Mouse (Mus musculus): ENCODE data around the gene Dscam. TPM values are rescaled to one million over a fixed set of nuclear protein-coding genes. Genes with fewer than 3 reads are reported as not detected.
"Not testable (repeated sequence)": the region's sequence is repeated elsewhere in the genome, so short reads cannot be mapped to it uniquely, and the experiment has no call there.

Dscam gene
- polyA plus RNA-seq, 1 experiment from 2014 or later, result 0.13 TPM

DNA sequence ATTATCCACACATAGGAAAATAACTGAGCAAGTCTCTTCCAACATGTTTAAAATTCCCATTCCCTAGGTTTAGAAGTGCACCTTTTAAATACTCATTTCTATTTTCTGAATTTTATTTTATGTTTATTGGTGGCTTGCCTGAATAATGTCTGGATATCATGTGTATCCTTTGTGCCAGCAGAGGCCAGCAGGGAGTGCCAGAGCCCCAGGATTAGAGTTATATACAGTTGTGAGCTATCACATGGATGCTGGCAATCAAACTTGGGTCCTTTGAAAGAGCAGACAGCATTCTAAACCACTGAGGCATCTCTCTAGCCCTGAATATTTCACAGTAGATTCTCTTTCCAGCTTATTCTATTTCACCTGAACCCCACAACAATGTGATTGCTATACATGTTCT, 271.2 kb downstream of the Dscam start:
- Histone ChIP-seq H3K4me1 (no peaks in the 10 kb centered on the region), H3K9me3 (no peaks in the 10 kb centered on the region), H3K9ac (no peak overlapping the region), H3K4me3 (no peak overlapping the region), H3K27ac (no peak overlapping the region), H3K4me2 (replicated peaks) (no peak overlapping the region), H3K27me3 (no peaks in the 10 kb centered on the region), H3K36me3 (no peaks in the 10 kb centered on the region)
- no peak for ATAC-seq (ENCODE audit: low FRiP score, low read depth)

DNA sequence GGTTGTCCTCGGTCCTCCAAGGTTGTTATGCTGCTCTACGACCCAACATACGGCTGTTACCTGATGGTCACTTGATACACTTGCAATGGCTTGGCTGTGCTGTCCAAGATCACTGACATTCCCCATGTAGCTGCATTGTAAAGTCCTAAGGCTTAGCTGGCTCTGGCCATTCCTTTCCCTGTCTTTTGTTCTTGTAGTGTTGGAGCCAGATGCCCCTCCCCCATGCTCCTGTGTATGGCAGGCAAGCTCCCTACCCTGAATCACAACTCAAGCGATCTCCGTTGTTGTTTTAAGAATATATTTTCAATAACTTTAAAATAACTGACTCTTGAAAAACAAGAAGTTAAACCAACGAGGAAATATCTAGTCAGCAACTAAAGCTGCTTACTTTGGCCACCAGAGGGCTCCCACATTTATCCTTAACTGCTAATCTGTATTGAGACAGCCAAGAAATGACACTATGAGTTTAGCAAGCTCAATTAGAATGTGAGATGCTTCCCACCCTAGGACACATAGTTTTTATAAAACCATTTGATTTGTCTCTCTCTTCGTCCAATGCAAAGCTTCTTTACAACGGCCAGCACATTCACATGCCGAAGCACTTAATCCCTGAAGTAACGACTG, 273.9 kb downstream of the Dscam start:
- no peak overlapping the region for H3K4me3 ChIP-seq
- 57% methylated on average over 10 of the region's 10 CpGs for WGBS
- no peaks in the 10 kb centered on the region for H3K36me3 ChIP-seq
- H3K9me3 ChIP-seq, result no peaks in the 10 kb centered on the region
- no peaks in the 10 kb centered on the region for H3K27me3 ChIP-seq
- no peak for ATAC-seq (ENCODE audit: low FRiP score, low read depth)
- H3K4me2 ChIP-seq (replicated peaks), result no peak overlapping the region
- H3K9ac ChIP-seq, result no peak overlapping the region
- H3K4me1 ChIP-seq, result no peaks in the 10 kb centered on the region
- no peak overlapping the region for H3K27ac ChIP-seq

DNA sequence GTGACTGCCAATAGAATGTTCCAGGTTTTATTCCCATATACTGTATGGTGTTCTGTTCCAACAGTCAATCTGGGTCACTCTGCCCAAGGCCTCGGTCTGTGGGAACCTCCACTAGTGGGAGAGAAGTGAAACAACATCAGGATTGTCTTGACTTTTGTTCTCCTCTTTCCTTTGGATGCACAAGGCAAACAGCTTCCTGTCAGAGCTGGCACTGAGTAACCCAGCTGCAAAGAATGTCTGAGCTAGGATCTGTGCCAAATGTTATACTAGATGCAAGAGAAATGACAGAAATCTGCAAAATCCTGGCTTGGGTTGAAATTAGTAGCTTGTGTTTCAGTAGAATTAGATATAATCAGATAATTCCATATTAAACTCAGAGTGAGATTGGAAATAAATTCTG, 282.5 kb downstream of the Dscam start:
- Histone ChIP-seq H3K4me1 (no peaks in the 10 kb centered on the region; the same call in 1 of the 2 replicates), H3K27ac (no peak overlapping the region), H3K9ac (no peak overlapping the region), H3K9me3 (no peaks in the 10 kb centered on the region), H3K27me3 (no peaks in the 10 kb centered on the region), H3K36me3 (no peaks in the 10 kb centered on the region), H3K4me3 (no peak overlapping the region), H3K4me2 (replicated peaks) (no peak overlapping the region)
- WGBS, result 85% methylated on average over 1 of the region's 1 CpGs
- no peak for ATAC-seq (ENCODE audit: low FRiP score, low read depth)

DNA sequence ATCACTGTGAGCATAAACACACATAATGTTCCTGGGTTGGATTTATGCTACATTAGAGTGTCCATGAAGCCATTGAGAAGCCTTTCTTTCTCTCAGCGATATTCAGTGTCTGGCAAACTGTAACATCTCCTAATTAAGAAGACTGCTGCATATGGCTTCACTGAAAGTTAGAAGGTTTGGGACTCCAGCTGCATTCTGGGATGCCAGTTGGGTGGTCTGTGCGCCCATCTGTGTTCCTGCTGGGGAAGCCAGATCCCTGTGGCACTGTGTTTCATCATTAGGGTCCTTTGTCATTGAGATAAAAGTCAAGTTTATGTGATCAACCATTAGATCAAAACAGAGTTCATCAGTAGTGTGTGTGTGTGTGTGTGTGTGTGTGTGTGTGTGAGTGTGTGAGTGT, 284.7 kb downstream of the Dscam start:
- 40% methylated on average over 2 of the region's 2 CpGs for WGBS
- Histone ChIP-seq H3K9ac (no peak overlapping the region), H3K27me3 (no peaks in the 10 kb centered on the region), H3K4me2 (replicated peaks) (no peak overlapping the region), H3K36me3 (no peaks in the 10 kb centered on the region), H3K4me3 (no peak overlapping the region), H3K4me1 (no peaks in the 10 kb centered on the region; the same call in 1 of the 2 replicates), H3K27ac (no peak overlapping the region), H3K9me3 (no peaks in the 10 kb centered on the region)
- no peak for ATAC-seq (ENCODE audit: low FRiP score, low read depth)

DNA sequence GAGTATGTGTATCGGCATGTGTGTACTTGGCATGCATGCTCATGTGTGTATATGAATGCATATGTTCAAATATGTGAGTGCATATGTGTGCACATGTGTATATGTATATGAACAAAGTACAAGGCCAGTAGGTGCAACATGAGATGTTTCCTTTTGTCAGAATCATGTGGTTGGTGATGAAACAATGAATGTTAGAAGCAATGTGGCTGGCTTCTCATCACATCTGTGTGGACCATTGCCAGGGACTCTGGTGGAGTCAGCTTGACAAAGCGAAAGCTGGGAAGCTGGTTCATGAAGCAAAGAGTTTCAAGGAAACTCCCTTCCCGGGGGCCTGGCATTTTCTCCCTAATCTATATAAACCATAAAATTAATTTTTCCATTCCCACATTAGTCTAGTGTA, 286.0 kb downstream of the Dscam start:
- not testable (repeated sequence) for H3K36me3 ChIP-seq; H3K4me1 ChIP-seq; ATAC-seq (ENCODE audit: low FRiP score, low read depth); H3K4me2 ChIP-seq (replicated peaks); H3K9me3 ChIP-seq; H3K27ac ChIP-seq; H3K27me3 ChIP-seq; H3K9ac ChIP-seq; H3K4me3 ChIP-seq
- 54% methylated on average over 3 of the region's 3 CpGs for WGBS

DNA sequence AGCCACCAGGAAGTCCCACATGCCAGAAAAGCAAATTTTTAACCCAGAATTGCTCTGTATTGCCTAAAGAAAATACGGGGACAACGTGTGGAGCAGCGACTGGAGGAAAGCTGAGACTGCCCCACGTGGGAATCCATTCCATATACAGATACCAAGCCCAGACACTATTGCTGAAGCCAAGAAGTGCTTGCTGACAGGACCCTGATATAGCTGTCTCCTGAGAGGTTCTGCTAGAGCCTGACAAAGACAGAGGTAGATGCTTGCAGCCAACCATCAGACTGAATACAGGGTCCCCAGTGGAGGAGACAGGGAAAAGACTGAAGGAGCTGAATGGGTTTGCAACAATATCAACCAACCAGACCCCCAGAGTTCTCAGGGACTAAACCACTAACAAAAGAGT, 293.3 kb downstream of the Dscam start:
- no peaks in the 10 kb centered on the region for H3K9me3 ChIP-seq
- H3K27me3 ChIP-seq, result no peaks in the 10 kb centered on the region
- no peak overlapping the region for H3K27ac ChIP-seq
- H3K4me2 ChIP-seq (replicated peaks), result no peak overlapping the region
- H3K9ac ChIP-seq, result no peak overlapping the region
- no peaks in the 10 kb centered on the region for H3K36me3 ChIP-seq
- ATAC-seq (ENCODE audit: low FRiP score, low read depth), result no peak
- 82% methylated on average over 4 of the region's 4 CpGs for WGBS
- H3K4me1 ChIP-seq, result no peaks in the 10 kb centered on the region
- H3K4me3 ChIP-seq, result no peak overlapping the region

DNA sequence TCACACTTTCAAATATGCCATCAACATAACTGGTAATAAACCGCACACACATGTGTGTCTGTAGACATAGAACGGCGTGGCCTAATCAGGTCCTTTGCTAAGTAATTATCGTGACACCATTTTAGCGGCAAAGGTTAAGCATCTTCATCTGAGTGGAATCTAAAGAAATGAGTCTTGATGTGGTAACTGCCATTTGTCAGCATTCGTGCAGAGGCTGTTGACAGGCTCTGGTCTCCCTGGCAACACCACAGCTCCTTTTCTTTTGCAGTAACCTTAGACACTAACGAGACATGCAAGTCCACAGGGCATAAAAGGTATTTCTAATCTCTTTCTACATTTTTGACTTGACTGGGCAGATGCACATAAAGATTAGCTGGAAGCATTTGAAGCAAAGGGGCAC, 297.8 kb downstream of the Dscam start:
- H3K27ac ChIP-seq, result no peak overlapping the region
- H3K9me3 ChIP-seq, result no peaks in the 10 kb centered on the region
- no peak overlapping the region for H3K9ac ChIP-seq
- H3K4me3 ChIP-seq, result no peak overlapping the region
- no peak overlapping the region for H3K4me2 ChIP-seq (replicated peaks)
- no peak for ATAC-seq (ENCODE audit: low FRiP score, low read depth)
- no peaks in the 10 kb centered on the region for H3K36me3 ChIP-seq
- H3K4me1 ChIP-seq, result no peaks in the 10 kb centered on the region
- H3K27me3 ChIP-seq, result no peaks in the 10 kb centered on the region
- WGBS, result 43% methylated on average over 7 of the region's 7 CpGs

DNA sequence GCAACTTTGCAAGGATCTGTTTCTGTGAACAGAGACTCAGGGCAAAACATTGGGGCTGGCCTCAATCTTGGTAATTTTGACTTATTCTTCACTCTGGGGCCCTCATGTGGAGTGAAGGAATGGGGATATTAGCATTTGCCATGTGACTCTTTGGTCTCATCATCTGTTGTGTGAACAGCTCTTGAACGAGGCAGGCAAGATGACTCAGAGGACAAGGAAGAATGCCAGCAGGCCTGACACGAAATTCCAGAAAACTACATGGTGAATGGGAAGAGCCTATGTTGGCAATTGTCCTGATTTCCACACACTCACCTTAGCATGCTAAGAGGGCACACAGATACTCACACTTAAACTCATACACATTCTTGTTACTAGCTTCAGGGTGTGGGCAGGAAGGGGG, 313.0 kb downstream of the Dscam start:
- ATAC-seq (ENCODE audit: low FRiP score, low read depth), result no peak
- no peaks in the 10 kb centered on the region for H3K4me1 ChIP-seq
- H3K27me3 ChIP-seq, result no peaks in the 10 kb centered on the region
- H3K4me3 ChIP-seq, result no peak overlapping the region
- H3K9me3 ChIP-seq, result no peaks in the 10 kb centered on the region
- H3K9ac ChIP-seq, result no peak overlapping the region
- no peak overlapping the region for H3K4me2 ChIP-seq (replicated peaks)
- no peaks in the 10 kb centered on the region for H3K36me3 ChIP-seq
- 43% methylated on average over 2 of the region's 2 CpGs for WGBS
- no peak overlapping the region for H3K27ac ChIP-seq

DNA sequence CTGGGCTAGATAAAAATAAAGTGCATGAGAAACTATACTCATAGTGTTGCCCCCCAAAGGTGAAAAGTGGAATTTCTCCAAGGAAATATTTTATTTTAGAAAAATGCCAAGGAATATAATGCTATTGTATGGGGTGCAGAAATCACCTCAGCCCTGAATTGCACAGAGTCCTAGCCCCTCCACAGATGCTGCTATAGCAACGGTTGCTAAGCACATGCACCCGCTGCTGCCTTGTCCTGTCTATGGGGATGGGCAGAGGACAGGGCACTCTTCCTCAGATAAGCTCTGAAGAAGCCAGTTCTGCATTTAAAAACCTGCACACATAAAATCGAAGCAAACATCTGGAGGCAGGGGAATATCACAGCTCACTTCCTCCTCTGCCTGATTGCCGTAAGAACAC, 315.5 kb downstream of the Dscam start:
- no peak overlapping the region for H3K27ac ChIP-seq
- H3K27me3 ChIP-seq, result no peaks in the 10 kb centered on the region
- no peaks in the 10 kb centered on the region for H3K36me3 ChIP-seq
- H3K4me3 ChIP-seq, result no peak overlapping the region
- 79% methylated on average over 4 of the region's 4 CpGs for WGBS
- no peaks in the 10 kb centered on the region for H3K4me1 ChIP-seq
- H3K9ac ChIP-seq, result no peak overlapping the region
- no peak for ATAC-seq (ENCODE audit: low FRiP score, low read depth)
- no peaks in the 10 kb centered on the region for H3K9me3 ChIP-seq
- no peak overlapping the region for H3K4me2 ChIP-seq (replicated peaks)

DNA sequence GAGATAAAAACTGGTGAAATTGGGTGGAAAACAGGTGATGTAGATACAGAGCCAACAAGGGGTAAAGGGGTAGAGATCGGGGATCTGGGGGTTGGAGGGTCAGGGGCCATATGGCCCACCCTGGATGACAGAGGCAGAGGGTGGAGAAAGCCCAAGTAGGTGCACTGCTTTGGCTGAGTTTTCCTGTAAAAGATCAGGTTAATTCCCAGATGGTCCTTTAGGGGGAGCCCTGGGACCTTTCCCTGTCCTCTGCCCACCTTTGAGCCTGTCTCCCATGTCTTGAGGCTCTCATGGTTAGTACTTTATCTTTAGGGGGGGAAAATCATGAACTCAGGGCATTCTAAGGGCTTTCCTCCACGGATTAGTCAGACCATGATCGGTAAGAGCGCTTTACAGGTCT, 318.2 kb downstream of the Dscam start:
- Histone ChIP-seq H3K36me3 (no peaks in the 10 kb centered on the region), H3K4me1 (no peaks in the 10 kb centered on the region), H3K27ac (no peak overlapping the region), H3K4me2 (replicated peaks) (no peak overlapping the region), H3K9me3 (no peaks in the 10 kb centered on the region), H3K27me3 (no peaks in the 10 kb centered on the region), H3K4me3 (no peak overlapping the region), H3K9ac (no peak overlapping the region)
- WGBS, result 16% methylated on average over 4 of the region's 4 CpGs
- ATAC-seq (ENCODE audit: low FRiP score, low read depth), result no peak

DNA sequence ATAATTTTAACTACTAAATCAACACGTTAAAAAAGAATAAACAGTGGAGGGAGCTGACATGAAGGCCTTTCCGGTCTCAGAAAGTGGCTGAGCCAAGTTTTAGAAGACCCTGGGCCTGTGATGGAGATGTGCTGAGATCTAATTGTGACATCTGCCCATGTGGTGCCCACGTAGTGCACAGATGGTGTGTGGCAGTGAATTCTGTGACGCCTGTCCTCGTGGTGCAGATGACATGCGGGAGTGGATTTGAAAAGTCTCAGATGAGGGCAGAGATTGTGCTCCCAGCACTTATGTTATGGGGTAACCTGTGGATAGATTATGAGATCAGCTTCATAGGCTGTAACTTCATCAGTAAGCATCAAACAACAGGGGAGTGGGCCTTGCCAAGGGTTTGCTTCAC, 321.6 kb downstream of the Dscam start:
- Histone ChIP-seq H3K9ac (no peak overlapping the region), H3K4me3 (no peak overlapping the region), H3K4me1 (0 out of 2 replicates have a peak, but pooled peaks cover 3% of the 10 kb centered on the region), H3K36me3 (no peaks in the 10 kb centered on the region), H3K27me3 (no peaks in the 10 kb centered on the region), H3K27ac (no peak overlapping the region), H3K9me3 (no peaks in the 10 kb centered on the region), H3K4me2 (replicated peaks) (no peak overlapping the region)
- ATAC-seq (ENCODE audit: low FRiP score, low read depth), result no peak
- 80% methylated on average over 6 of the region's 6 CpGs for WGBS

DNA sequence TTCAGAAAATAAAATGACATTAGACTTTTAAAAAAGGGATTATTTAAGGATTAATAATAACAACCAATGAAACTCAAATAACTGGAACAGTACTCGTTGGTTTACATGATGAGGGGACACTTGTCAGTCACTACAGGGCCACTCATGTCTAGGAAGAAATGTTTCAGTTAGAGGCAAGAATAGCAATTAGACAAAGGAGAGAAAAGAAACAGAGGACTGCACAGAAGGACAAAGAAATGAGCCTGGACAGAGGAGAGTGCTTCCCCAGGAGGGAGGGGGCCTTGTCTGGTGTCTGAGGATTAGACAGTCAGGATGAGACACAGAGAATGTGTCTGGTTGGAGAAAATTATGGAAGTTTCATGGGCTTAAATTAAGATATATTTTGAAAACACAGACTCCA, 324.0 kb downstream of the Dscam start:
- no peak for ATAC-seq (ENCODE audit: low FRiP score, low read depth)
- Histone ChIP-seq H3K27ac (no peak overlapping the region), H3K9me3 (no peaks in the 10 kb centered on the region), H3K4me2 (replicated peaks) (no peak overlapping the region), H3K9ac (no peak overlapping the region), H3K4me1 (0 out of 2 replicates have a peak, but pooled peaks cover 3% of the 10 kb centered on the region), H3K4me3 (no peak overlapping the region), H3K36me3 (no peaks in the 10 kb centered on the region), H3K27me3 (no peaks in the 10 kb centered on the region)
- WGBS, result 35% methylated on average over 1 of the region's 1 CpGs

DNA sequence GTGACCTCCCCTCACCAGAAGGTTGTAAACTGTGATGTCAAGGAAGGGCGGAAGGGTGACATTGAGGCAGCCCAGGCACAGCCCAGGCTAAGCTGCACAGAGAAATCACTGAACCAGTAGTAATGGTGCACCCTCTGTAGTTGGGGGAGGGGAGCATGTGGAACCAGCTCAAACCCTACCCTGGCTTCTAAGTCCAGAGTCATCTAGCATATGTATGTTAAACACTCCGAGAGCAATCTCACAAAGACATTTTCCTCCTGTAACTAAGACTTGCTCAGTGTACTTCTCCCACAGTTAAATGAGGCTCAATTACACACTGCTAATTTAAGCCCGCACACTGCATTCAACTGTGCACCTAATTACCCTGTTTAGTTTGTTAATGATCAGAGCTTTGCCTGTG, 324.4 kb downstream of the Dscam start:
- ATAC-seq (ENCODE audit: low FRiP score, low read depth), result no peak
- 29% methylated on average over 3 of the region's 3 CpGs for WGBS
- no peak overlapping the region for H3K9ac ChIP-seq

More for the DNA sequence above, 324.4 kb downstream of the Dscam start:
- Histone ChIP-seq H3K9me3 (no peaks in the 10 kb centered on the region), H3K4me1 (0 out of 2 replicates have a peak, but pooled peaks cover 3% of the 10 kb centered on the region), H3K27me3 (no peaks in the 10 kb centered on the region), H3K4me2 (replicated peaks) (no peak overlapping the region), H3K36me3 (no peaks in the 10 kb centered on the region), H3K27ac (no peak overlapping the region), H3K4me3 (no peak overlapping the region)
